8 mouse cellular contexts compared by ENCODE assay signal in the genomic region with DNA sequence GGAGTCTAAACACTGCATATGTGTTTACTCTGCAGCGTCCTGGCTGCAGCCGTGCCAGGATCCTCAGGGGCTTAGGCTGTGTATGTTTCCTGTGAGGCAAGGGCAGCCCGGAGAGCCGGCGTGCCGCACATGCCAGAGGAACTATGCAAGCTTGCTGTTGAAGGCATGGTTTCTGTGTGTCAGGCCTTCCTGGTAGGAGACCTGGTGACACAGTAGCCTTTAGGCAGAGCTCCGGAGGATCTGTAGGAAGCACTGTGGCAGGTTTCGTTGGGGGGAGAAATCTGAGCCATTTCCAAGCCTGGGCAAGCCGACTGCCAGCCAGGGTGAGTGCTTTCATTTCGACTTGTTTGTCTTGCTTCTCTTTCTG. TPM values are rescaled to one million over a fixed set of nuclear protein-coding genes. Genes with fewer than 3 reads are reported as not detected.
A peak's percentile ranks its signal among the peaks of the same experiment; 100 is the strongest.
DNase-seq lines count a peak whose midpoint lies in the region; ATAC-seq and TF ChIP-seq lines count a peak whose summit lies in the region.

No protein-coding gene starts in this region.

- H3K4me2 ChIP-seq in kidney, embryonic 16.5 days (replicated peaks; ENCODE audit: low read depth, low read length): peak overlapping the region; percentile 23; the same call in 1 of the 2 replicates

- no peak for TF ChIP-seq CTCF in small intestine, adult 2 months (IDR thresholded peaks at IDR 0.05; ENCODE audit: extremely low read depth, insufficient read length, insufficient replicate concordance, low read depth, low read length)

- intact Hi-C loops in gastrocnemius, postnatal 36 days (cut with DNase I): loop anchor here (2.0 kb wide), 1 partner anchor 93 kb away; no protein-coding TSS in a partner anchor

- H3K27me3 ChIP-seq in kidney, embryonic 16.5 days (ENCODE audit: insufficient read depth, low read length): no peaks in the 10 kb centered on the region
- no peaks in the 10 kb centered on the region for H3K27me3 ChIP-seq in small intestine, adult 2 months (ENCODE audit: control insufficient read depth, insufficient read depth, low read length)

- peak overlapping the region; percentile 68 for H3K27ac ChIP-seq in kidney, embryonic 16.5 days (ENCODE audit: low read length)
- peak overlapping the region; percentile 51 for H3K27ac ChIP-seq in small intestine, adult 2 months (ENCODE audit: insufficient read depth, low read depth, low read length)

- TF ChIP-seq POLR2A in small intestine, adult 2 months (IDR thresholded peaks at IDR 0.05; ENCODE audit: low read depth, low read length): no peak

- 0 out of 2 replicates have a peak, but pooled peaks have one; percentile 39 for ATAC-seq in kidney, embryonic 16.5 days (ENCODE audit: low FRiP score, low TSS enrichment)

- no peak overlapping the region; the same call in 1 of the 2 replicates for H3K9ac ChIP-seq in kidney, embryonic 16.5 days (replicated peaks; ENCODE audit: low read length)

- H3K9me3 ChIP-seq in kidney, embryonic 16.5 days (ENCODE audit: low read length): no peaks in the 10 kb centered on the region

- no peak overlapping the region for H3K4me3 ChIP-seq in kidney, embryonic 16.5 days (ENCODE audit: low read length)
- peak overlapping the region; percentile 46 for H3K4me3 ChIP-seq in small intestine, adult 2 months (ENCODE audit: low read depth, low read length)

- H3K36me3 ChIP-seq in kidney, embryonic 16.5 days (ENCODE audit: insufficient read depth, low read length): no peaks in the 10 kb centered on the region
- peaks cover 5% of the 10 kb centered on the region for H3K36me3 ChIP-seq in small intestine, adult 2 months (ENCODE audit: control insufficient read depth, insufficient read depth, low read length)

- peak; percentile 11 for DNase-seq in ovary, postnatal 14 days (ENCODE audit: low spot score)
- no peak for DNase-seq in ovary, postnatal 10 days (ENCODE audit: low spot score)
- peak; percentile 36 to 58 for DNase-seq in gastrocnemius, postnatal 36 days
- no peak for DNase-seq in spleen, adult 12 weeks (ENCODE audit: low spot score)
- no peak for DNase-seq in spleen, postnatal 4 days (ENCODE audit: low spot score in 2 of 2)
- DNase-seq in thymus, postnatal 25 days: no peak

- H3K4me1 ChIP-seq in kidney, embryonic 16.5 days (ENCODE audit: insufficient read depth, low read length): peaks cover 13% of the 10 kb centered on the region
- no peaks in the 10 kb centered on the region for H3K4me1 ChIP-seq in small intestine, adult 2 months (ENCODE audit: control insufficient read depth, insufficient read depth, insufficient read length, low read length)

- WGBS in kidney, embryonic 16.5 days: 49% methylated on average over 10 of the region's 10 CpGs
- WGBS in small intestine, adult 2 months: 64% methylated on average over 10 of the region's 10 CpGs

RNA-seq across cellular contexts. Expression of a gene that starts 12.3 kb away (rescaled TPM):
- total RNA-seq in gastrocnemius, postnatal 36 days (2021): 100 to 1,000 TPM; 297 to 321 TPM
- polyA plus RNA-seq in kidney, embryonic 16.5 days (2015; fragmentation: Nextera tagmentation; extraction: Ambion mirVana): 13.9 and 14.0 TPM in 2 replicates
- polyA plus RNA-seq in small intestine, adult 2 months (2012; rRNA removed): 5.3 and 6.0 TPM in 2 replicates

Comparison
In these comparisons a context has a peak if more than half of its experiments do, and no peak if none do; other contexts are left out.
1. DNase-seq: peak in ovary, postnatal 14 days (single experiment) and gastrocnemius, postnatal 36 days (2 of 2); none in ovary, postnatal 10 days (single experiment), spleen, adult 12 weeks (single experiment), spleen, postnatal 4 days (0 of 2) and thymus, postnatal 25 days (single experiment).